Mouse (Mus musculus) layer of hippocampus, postnatal 25 days (tissue): ENCODE results near the gene Bloc1s1. TPM values are rescaled to one million over a fixed set of nuclear protein-coding genes. Genes with fewer than 3 reads are reported as not detected.

Experiments
- DNase-seq, 2 experiments: peaks; one replicate each; pipeline ENCODE4 v3.0.0; 2022; ENCODE audit warnings: mixed read lengths in 2 of 2, low spot score in 1 of 2; ENCODE audit errors: extremely low spot score in 1 of 2
- total RNA-seq, 2 experiments: library from RNA; stranded (reverse); gene quantifications; 2 replicates each; pipeline ENCODE4 v1.2.3; 2021

The Bloc1s1 gene
- total RNA-seq, 2 experiments from 2014 or later = 86.8 to 102 TPM

DNA sequence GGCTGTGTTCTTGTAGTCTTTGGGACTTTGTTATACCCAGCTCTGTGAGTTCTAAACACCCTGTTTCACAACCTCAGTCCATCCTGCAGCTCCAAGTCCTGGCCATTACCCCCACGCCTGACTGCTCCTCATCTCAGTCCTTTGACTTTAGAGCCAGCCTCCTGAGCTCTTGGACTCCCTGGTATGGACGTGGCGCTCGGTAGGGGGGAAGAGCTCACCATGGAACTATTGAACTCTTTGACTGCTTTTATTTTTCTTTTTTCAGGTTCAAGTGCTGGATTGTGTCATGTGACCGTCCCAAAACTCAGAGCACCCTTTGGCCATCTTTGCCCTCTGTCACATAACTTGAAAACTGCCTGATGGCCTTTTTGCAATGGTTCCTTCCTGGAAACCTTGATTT is 41.8 kb downstream of the Bloc1s1 start:
- DNase-seq = no peak

- DNase-seq = no peak
These were observed 45.0 kb downstream of the Bloc1s1 start for GRCm38 (mm10) chr10:128878811-128879210.

- DNase-seq = no peak
These were observed 45.5 kb downstream of the Bloc1s1 start for GRCm38 (mm10) chr10:128878291-128878690.

DNA sequence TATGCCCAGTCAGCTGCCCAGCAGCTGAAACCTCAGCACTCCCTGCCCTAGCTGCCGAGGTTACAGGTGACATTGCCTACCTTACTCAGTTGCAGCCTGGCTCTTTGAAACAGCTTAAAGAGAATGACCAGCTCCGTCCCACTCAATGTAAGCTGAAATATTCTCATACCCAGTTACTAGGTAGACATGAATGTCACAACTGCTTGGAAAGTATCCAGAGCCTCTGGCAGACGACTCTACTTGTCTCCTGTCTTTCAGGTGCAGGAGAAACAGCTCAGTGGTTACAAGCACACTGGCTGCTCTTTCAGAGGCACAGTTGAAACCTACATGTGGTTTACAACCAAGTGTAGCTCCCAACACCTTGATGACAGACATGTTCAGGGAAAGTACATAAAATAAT is 53.5 kb downstream of the Bloc1s1 start:
- DNase-seq = no peak

Other genes starting within 250 kb of the Bloc1s1 start
- gene Suox, start 250.0 kb downstream of the Bloc1s1 start, total RNA-seq = 10 to 100 TPM; 11.4 to 13.3 TPM
- gene Rab5b, start 227.8 kb downstream of the Bloc1s1 start, total RNA-seq = 100 to 1,000 TPM; 130 to 136 TPM
- under 1 TPM; 0.49 to 0.62 TPM for gene Pmel, start 219.8 kb downstream of the Bloc1s1 start, total RNA-seq
- gene Cdk2, start 219.0 kb downstream of the Bloc1s1 start, total RNA-seq = 1 to 10 TPM; 2.7 to 4.0 TPM
- 1 to 10 TPM; 9.3 to 9.8 TPM for gene Dgka, start 179.2 kb downstream of the Bloc1s1 start, total RNA-seq
- gene Pym1, start 176.1 kb downstream of the Bloc1s1 start, total RNA-seq = 10 to 100 TPM; 25.1 to 26.3 TPM
- under 1 TPM; 0.54 to 0.81 TPM for gene Mmp19, start 133.1 kb downstream of the Bloc1s1 start, total RNA-seq
- gene Dnajc14, start 120.0 kb downstream of the Bloc1s1 start, total RNA-seq = 10 to 100 TPM; 66.4 to 68.4 TPM
- 10 to 100 TPM; 11.3 to 12.1 TPM for gene Tmem198b, start 119.7 kb downstream of the Bloc1s1 start, total RNA-seq
- gene Sarnp, start 106.7 kb downstream of the Bloc1s1 start, total RNA-seq = 10 to 100 TPM; 36.5 to 39.9 TPM
- gene Ormdl2, start 102.4 kb downstream of the Bloc1s1 start, total RNA-seq = 1 to 10 TPM; 7.9 to 8.8 TPM
- 10 to 100 TPM; 20.9 to 21.4 TPM for gene Gdf11, start 32.3 kb downstream of the Bloc1s1 start, total RNA-seq
- gene Cd63, start 23.0 kb downstream of the Bloc1s1 start, total RNA-seq = 10 to 100 TPM; 76.6 to 84.7 TPM
- gene Rdh5, start 1.1 kb downstream of the Bloc1s1 start, total RNA-seq = 1 to 10 TPM; 5.8 to 6.6 TPM
- 10 to 100 TPM; 25.6 to 30.7 TPM for gene Itga7, start 9.8 kb upstream of the Bloc1s1 start, total RNA-seq
- not detected for gene Mettl7b, start 37.0 kb upstream of the Bloc1s1 start, total RNA-seq
- gene Olfr9, start 65.4 kb upstream of the Bloc1s1 start, total RNA-seq = not detected
- not detected for gene Olfr763, start 86.8 kb upstream of the Bloc1s1 start, total RNA-seq
- gene Olfr764-ps1, start 115.9 kb upstream of the Bloc1s1 start, total RNA-seq = not detected
- not detected for gene Olfr765, start 126.0 kb upstream of the Bloc1s1 start, total RNA-seq
- gene Olfr766-ps1, start 144.9 kb upstream of the Bloc1s1 start, total RNA-seq = not detected
- gene Olfr767, start 158.9 kb upstream of the Bloc1s1 start, total RNA-seq = not detected
- not detected for gene Olfr768, start 175.3 kb upstream of the Bloc1s1 start, total RNA-seq
- not detected for gene Olfr769, start 193.8 kb upstream of the Bloc1s1 start, total RNA-seq
- not detected for gene Olfr770, start 215.0 kb upstream of the Bloc1s1 start, total RNA-seq
- not detected for gene Olfr771, start 240.7 kb upstream of the Bloc1s1 start, total RNA-seq